Mouse (Mus musculus): ENCODE results near the gene Iqgap3. TPM values are rescaled to one million over a fixed set of nuclear protein-coding genes. Genes with fewer than 3 reads are reported as not detected.

The Iqgap3 gene
- polyA plus RNA-seq, 1 experiment from 2014 or later: 16.2 TPM

- no peaks in the 10 kb centered on the region for H3K36me3 ChIP-seq (ENCODE audit: control insufficient read depth, insufficient read depth, low read length)
- WGBS: 10% methylated on average over 3 of the region's 3 CpGs
- peaks cover 25% of the 10 kb centered on the region for H3K4me1 ChIP-seq (ENCODE audit: control insufficient read depth, insufficient read depth, low read length)
- DNase-seq (ENCODE audit: low spot score): no peak
- ATAC-seq (ENCODE audit: low read depth): no peak
- H3K9me3 ChIP-seq (ENCODE audit: control insufficient read depth, low read length): no peaks in the 10 kb centered on the region
- H3K9ac ChIP-seq (ENCODE audit: low read depth, low read length): peak overlapping the region; percentile 69
- H3K4me3 ChIP-seq (ENCODE audit: low read depth, low read length): peak overlapping the region; percentile 54
- H3K27ac ChIP-seq (replicated peaks; ENCODE audit: low read depth, low read length): peak overlapping the region; percentile 99
- no peaks in the 10 kb centered on the region for H3K27me3 ChIP-seq (replicated peaks; ENCODE audit: control insufficient read depth, insufficient read depth, low read length)
- H3K4me2 ChIP-seq (ENCODE audit: low read depth, low read length): peak overlapping the region; percentile 95
Measured at GRCm38 (mm10) chr3:88137821-88138220, 56.0 kb downstream of the Iqgap3 start.

- peak; percentile 79 for ATAC-seq (ENCODE audit: low read depth)
- H3K4me1 ChIP-seq (ENCODE audit: control insufficient read depth, insufficient read depth, low read length): peaks cover 25% of the 10 kb centered on the region
- no peaks in the 10 kb centered on the region for H3K27me3 ChIP-seq (replicated peaks; ENCODE audit: control insufficient read depth, insufficient read depth, low read length)
- DNase-seq (ENCODE audit: low spot score): peak; percentile 98
- peak overlapping the region; percentile 69 for H3K9ac ChIP-seq (ENCODE audit: low read depth, low read length)
- H3K36me3 ChIP-seq (ENCODE audit: control insufficient read depth, insufficient read depth, low read length): no peaks in the 10 kb centered on the region
- H3K9me3 ChIP-seq (ENCODE audit: control insufficient read depth, low read length): no peaks in the 10 kb centered on the region
- WGBS: under 1% methylated on average over 24 of the region's 32 CpGs
- H3K4me2 ChIP-seq (ENCODE audit: low read depth, low read length): peak overlapping the region; percentile 95
- peak overlapping the region; percentile 54 for H3K4me3 ChIP-seq (ENCODE audit: low read depth, low read length)
- peak overlapping the region; percentile 99 for H3K27ac ChIP-seq (replicated peaks; ENCODE audit: low read depth, low read length)
Measured at GRCm38 (mm10) chr3:88138336-88139242, 56.8 kb downstream of the Iqgap3 start.

GRCm38 (mm10) chr3:88139243-88140177 lies 57.7 kb downstream of the Iqgap3 start:
- DNase-seq (ENCODE audit: low spot score) (peak; percentile 36), ATAC-seq (ENCODE audit: low read depth) (no peak)
- 17% methylated on average over 25 of the region's 25 CpGs for WGBS
- Histone ChIP-seq H3K4me2 (ENCODE audit: low read depth, low read length) (peak overlapping the region; percentile 95), H3K9ac (ENCODE audit: low read depth, low read length) (peak overlapping the region; percentile 69), H3K27ac (replicated peaks; ENCODE audit: low read depth, low read length) (peak overlapping the region; percentile 99), H3K4me1 (ENCODE audit: control insufficient read depth, insufficient read depth, low read length) (peaks cover 35% of the 10 kb centered on the region), H3K9me3 (ENCODE audit: control insufficient read depth, low read length) (no peaks in the 10 kb centered on the region), H3K4me3 (ENCODE audit: low read depth, low read length) (peak overlapping the region; percentile 54), H3K27me3 (replicated peaks; ENCODE audit: control insufficient read depth, insufficient read depth, low read length) (no peaks in the 10 kb centered on the region), H3K36me3 (ENCODE audit: control insufficient read depth, insufficient read depth, low read length) (no peaks in the 10 kb centered on the region)

GRCm38 (mm10) chr3:88140178-88140902 lies 58.6 kb downstream of the Iqgap3 start:
- no peaks in the 10 kb centered on the region for H3K9me3 ChIP-seq (ENCODE audit: control insufficient read depth, low read length)
- peak overlapping the region; percentile 95 for H3K4me2 ChIP-seq (ENCODE audit: low read depth, low read length)
- no peaks in the 10 kb centered on the region for H3K27me3 ChIP-seq (replicated peaks; ENCODE audit: control insufficient read depth, insufficient read depth, low read length)
- no peak for ATAC-seq (ENCODE audit: low read depth)
- H3K36me3 ChIP-seq (ENCODE audit: control insufficient read depth, insufficient read depth, low read length): no peaks in the 10 kb centered on the region
- H3K9ac ChIP-seq (ENCODE audit: low read depth, low read length): no peak overlapping the region
- 10% methylated on average over 11 of the region's 11 CpGs for WGBS
- DNase-seq (ENCODE audit: low spot score): peak; percentile 89
- peak overlapping the region; percentile 99 for H3K27ac ChIP-seq (replicated peaks; ENCODE audit: low read depth, low read length)
- peak overlapping the region; percentile 54; the same call in 1 of the 2 replicates for H3K4me3 ChIP-seq (ENCODE audit: low read depth, low read length)
- peaks cover 43% of the 10 kb centered on the region for H3K4me1 ChIP-seq (ENCODE audit: control insufficient read depth, insufficient read depth, low read length)

GRCm38 (mm10) chr3:88140903-88141430 lies 59.2 kb downstream of the Iqgap3 start:
- Histone ChIP-seq H3K9ac (ENCODE audit: low read depth, low read length) (no peak overlapping the region), H3K36me3 (ENCODE audit: control insufficient read depth, insufficient read depth, low read length) (no peaks in the 10 kb centered on the region), H3K9me3 (ENCODE audit: control insufficient read depth, low read length) (no peaks in the 10 kb centered on the region), H3K27ac (replicated peaks; ENCODE audit: low read depth, low read length) (peak overlapping the region; percentile 99), H3K4me2 (ENCODE audit: low read depth, low read length) (peak overlapping the region; percentile 95), H3K4me1 (ENCODE audit: control insufficient read depth, insufficient read depth, low read length) (peaks cover 49% of the 10 kb centered on the region), H3K4me3 (ENCODE audit: low read depth, low read length) (peak overlapping the region; percentile 85), H3K27me3 (replicated peaks; ENCODE audit: control insufficient read depth, insufficient read depth, low read length) (no peaks in the 10 kb centered on the region)
- 28% methylated on average over 6 of the region's 6 CpGs for WGBS
- DNase-seq (ENCODE audit: low spot score): no peak
- no peak for ATAC-seq (ENCODE audit: low read depth)

- Histone ChIP-seq H3K36me3 (ENCODE audit: control insufficient read depth, insufficient read depth, low read length) (no peaks in the 10 kb centered on the region), H3K9me3 (ENCODE audit: control insufficient read depth, low read length) (no peaks in the 10 kb centered on the region), H3K4me3 (ENCODE audit: low read depth, low read length) (peak overlapping the region; percentile 85), H3K4me1 (ENCODE audit: control insufficient read depth, insufficient read depth, low read length) (peaks cover 54% of the 10 kb centered on the region), H3K4me2 (ENCODE audit: low read depth, low read length) (peak overlapping the region; percentile 95), H3K27ac (replicated peaks; ENCODE audit: low read depth, low read length) (peak overlapping the region; percentile 99), H3K9ac (ENCODE audit: low read depth, low read length) (peak overlapping the region; percentile 90), H3K27me3 (replicated peaks; ENCODE audit: control insufficient read depth, insufficient read depth, low read length) (no peaks in the 10 kb centered on the region)
- 11% methylated on average over 9 of the region's 9 CpGs for WGBS
- DNase-seq (ENCODE audit: low spot score) (no peak), ATAC-seq (ENCODE audit: low read depth) (no peak)
Measured at GRCm38 (mm10) chr3:88141439-88141786, 59.6 kb downstream of the Iqgap3 start.

GRCm38 (mm10) chr3:88141787-88142523 lies 60.2 kb downstream of the Iqgap3 start, which contains the start of gene Mef2d:
Gene Mef2d, plus strand, starts transcription at chr3:88142372.
- Histone ChIP-seq H3K9me3 (ENCODE audit: control insufficient read depth, low read length) (no peaks in the 10 kb centered on the region), H3K4me3 (ENCODE audit: low read depth, low read length) (peak within 1 kb of the TSS; percentile 85), H3K27ac (replicated peaks; ENCODE audit: low read depth, low read length) (peak within 1 kb of the TSS; percentile 99), H3K4me1 (ENCODE audit: control insufficient read depth, insufficient read depth, low read length) (peaks cover 55% of the 10 kb centered on the region), H3K36me3 (ENCODE audit: control insufficient read depth, insufficient read depth, low read length) (no peaks in the 10 kb centered on the region), H3K4me2 (ENCODE audit: low read depth, low read length) (peak within 1 kb of the TSS; percentile 95), H3K9ac (ENCODE audit: low read depth, low read length) (peak within 1 kb of the TSS; percentile 90), H3K27me3 (replicated peaks; ENCODE audit: control insufficient read depth, insufficient read depth, low read length) (no peaks in the 10 kb centered on the region)
- DNase-seq (ENCODE audit: low spot score) (peak; percentile 98), ATAC-seq (ENCODE audit: low read depth) (peak; percentile 88)
- 1% methylated on average over 31 of the region's 52 CpGs for WGBS

Measured in embryonic facial prominence, embryonic 14.5 days (tissue).